Mouse (Mus musculus) hindbrain, embryonic 11.5 days (tissue): ENCODE measurements around the gene Ankrd65. TPM values are rescaled to one million over a fixed set of nuclear protein-coding genes. Genes with fewer than 3 reads are reported as not detected.
A peak's percentile ranks its signal among the peaks of the same experiment; 100 is the strongest.

Experiments used
- ATAC-seq: fragments of 200-750 bp; cut with Nextera tagmentation; 2 replicates; pipeline ENCODE4 v1.8.0; 2017; ENCODE audit warnings: mild to moderate bottlenecking, moderate TSS enrichment, moderate library complexity; ENCODE audit not compliant: low FRiP score
- DNase-seq: peaks from one replicate; pipeline ENCODE4 v3.0.0-alpha.2; 2015; ENCODE audit warnings: low spot score
- H3K27ac ChIP-seq: fragments of 300-500 bp; sonication (generic); 2 replicates; pipeline ENCODE4 v1.5.1; 2014; ENCODE audit warnings: mild to moderate bottlenecking, low read depth, low read length
- H3K27me3 ChIP-seq: fragments of 300-500 bp; sonication (generic); 2 replicates; pipeline ENCODE4 v1.6.1; 2014; ENCODE audit warnings: mild to moderate bottlenecking, low read length, moderate library complexity, mixed read lengths; ENCODE audit not compliant: control insufficient read depth, insufficient read depth
- H3K36me3 ChIP-seq: fragments of 300-500 bp; sonication (generic); 2 replicates; pipeline ENCODE4 v1.6.1; 2014; ENCODE audit warnings: mild to moderate bottlenecking, low read length, moderate library complexity, mixed read lengths; ENCODE audit not compliant: control insufficient read depth, insufficient read depth
- H3K4me1 ChIP-seq: fragments of 300-500 bp; sonication (generic); replicated peaks from 2 replicates; pipeline ENCODE4 v1.6.1; 2014; ENCODE audit warnings: low read length, mixed read lengths; ENCODE audit not compliant: control insufficient read depth, insufficient read depth
- H3K4me2 ChIP-seq: fragments of 300-500 bp; sonication (generic); replicated peaks from 2 replicates; pipeline ENCODE4 v1.6.1; 2014; ENCODE audit warnings: mild to moderate bottlenecking, low read depth, low read length
- H3K4me3 ChIP-seq: fragments of 300-500 bp; sonication (generic); 2 replicates; pipeline ENCODE4 v1.5.1; 2014; ENCODE audit warnings: low read depth, low read length
- H3K9ac ChIP-seq: fragments of 300-500 bp; sonication (generic); 2 replicates; pipeline ENCODE4 v1.6.1; 2014; ENCODE audit warnings: low read depth, low read length
- H3K9me3 ChIP-seq: fragments of 300-500 bp; sonication (generic); 2 replicates; pipeline ENCODE4 v1.6.1; 2016; ENCODE audit warnings: low read length; ENCODE audit not compliant: control insufficient read depth
- WGBS: fragments of 180-500 bp; shearing (Covaris S2); extraction: QIAGEN DNeasy Blood & Tissue Kit; methylation state at CpG from one replicate; pipeline ENCODE4 v1.1.7; 2014; 5-methylcytosine and 5-hydroxymethylcytosine counted together
- polyA plus RNA-seq: library from polyadenylated mRNA; unstranded; fragments of >200 nt; fragmentation: Nextera tagmentation; extraction: Ambion mirVana; gene quantifications from 2 replicates; pipeline ENCODE4 v1.2.1, GENCODE M21; 2014

The Ankrd65 gene
- polyA plus RNA-seq, 1 experiment from 2014 or later, result not detected

- H3K4me1 ChIP-seq, result peaks cover 4% of the 10 kb centered on the region; the same call in 1 of the 2 replicates
- no peaks in the 10 kb centered on the region; the same call in 1 of the 2 replicates for H3K36me3 ChIP-seq
- no peak overlapping the region for H3K4me3 ChIP-seq
- no peaks in the 10 kb centered on the region for H3K9me3 ChIP-seq
- ATAC-seq (peak; percentile 48; the same call in 1 of the 2 replicates), DNase-seq (peak; percentile 79)
- H3K27me3 ChIP-seq, result no peaks in the 10 kb centered on the region
- WGBS, result 45% methylated on average over 2 of the region's 2 CpGs
- H3K27ac ChIP-seq, result 0 out of 2 replicates have a peak overlapping the region, but pooled peaks have one; percentile 17
- H3K4me2 ChIP-seq, result no peak overlapping the region
- no peak overlapping the region for H3K9ac ChIP-seq
Measured at GRCm38 (mm10) chr4:155833836-155834235, 43.6 kb downstream of the Ankrd65 start.

- H3K27ac ChIP-seq, result no peak overlapping the region
- no peaks in the 10 kb centered on the region; the same call in 1 of the 2 replicates for H3K36me3 ChIP-seq
- WGBS, result 82% methylated on average over 11 of the region's 11 CpGs
- H3K9ac ChIP-seq, result no peak overlapping the region
- ATAC-seq (no peak), DNase-seq (no peak)
- H3K4me1 ChIP-seq, result peaks cover 14% of the 10 kb centered on the region
- no peak overlapping the region for H3K4me2 ChIP-seq
- H3K4me3 ChIP-seq, result no peak overlapping the region
- H3K9me3 ChIP-seq, result no peaks in the 10 kb centered on the region
- 0 out of 2 replicates have a peak, but pooled peaks cover 3% of the 10 kb centered on the region for H3K27me3 ChIP-seq
Measured at GRCm38 (mm10) chr4:155837404-155838010, 47.3 kb downstream of the Ankrd65 start.

- 59% methylated on average over 8 of the region's 8 CpGs for WGBS
- Histone ChIP-seq H3K9ac (no peak overlapping the region), H3K4me3 (no peak overlapping the region), H3K27ac (no peak overlapping the region), H3K4me2 (no peak overlapping the region), H3K27me3 (0 out of 2 replicates have a peak, but pooled peaks cover 3% of the 10 kb centered on the region), H3K4me1 (peaks cover 14% of the 10 kb centered on the region), H3K9me3 (no peaks in the 10 kb centered on the region), H3K36me3 (no peaks in the 10 kb centered on the region)
- DNase-seq (no peak), ATAC-seq (no peak)
Measured at GRCm38 (mm10) chr4:155838187-155839153, 48.2 kb downstream of the Ankrd65 start.

GRCm38 (mm10) chr4:155839483-155839910 lies 49.3 kb downstream of the Ankrd65 start, which contains the start of gene Mxra8:
Mxra8 (plus strand) TSS chr4:155839680.
- DNase-seq, result peak; percentile 79
- H3K36me3 ChIP-seq, result no peaks in the 10 kb centered on the region
- H3K9me3 ChIP-seq, result no peaks in the 10 kb centered on the region
- H3K27ac ChIP-seq, result peak within 1 kb of the TSS; percentile 36; the same call in 1 of the 2 replicates
- 0 out of 2 replicates have a peak, but pooled peaks cover 3% of the 10 kb centered on the region for H3K27me3 ChIP-seq
- ATAC-seq, result peak; percentile 83
- H3K9ac ChIP-seq, result peak within 1 kb of the TSS; percentile 53
- H3K4me2 ChIP-seq, result peak within 1 kb of the TSS; percentile 62
- H3K4me3 ChIP-seq, result peak within 1 kb of the TSS; percentile 21
- 3% methylated on average over 16 of the region's 16 CpGs for WGBS
- peaks cover 14% of the 10 kb centered on the region for H3K4me1 ChIP-seq

GRCm38 (mm10) chr4:155840076-155841002 lies 50.1 kb downstream of the Ankrd65 start:
- ATAC-seq (peak; percentile 26; the same call in 1 of the 2 replicates), DNase-seq (peak; percentile 18)
- no peaks in the 10 kb centered on the region for H3K9me3 ChIP-seq
- H3K27me3 ChIP-seq, result 0 out of 2 replicates have a peak, but pooled peaks cover 3% of the 10 kb centered on the region
- H3K27ac ChIP-seq, result peak overlapping the region; percentile 36; the same call in 1 of the 2 replicates
- peak overlapping the region; percentile 62 for H3K4me2 ChIP-seq
- H3K4me3 ChIP-seq, result peak overlapping the region; percentile 21
- 8% methylated on average over 8 of the region's 8 CpGs for WGBS
- peaks cover 14% of the 10 kb centered on the region for H3K4me1 ChIP-seq
- H3K9ac ChIP-seq, result peak overlapping the region; percentile 53
- H3K36me3 ChIP-seq, result no peaks in the 10 kb centered on the region

- H3K9me3 ChIP-seq, result no peaks in the 10 kb centered on the region
- no peaks in the 10 kb centered on the region for H3K36me3 ChIP-seq
- peak; percentile 51 for ATAC-seq
- H3K27ac ChIP-seq, result no peak overlapping the region
- H3K4me1 ChIP-seq, result peaks cover 14% of the 10 kb centered on the region
- WGBS, result under 1% methylated on average over 32 of the region's 32 CpGs
- H3K4me2 ChIP-seq, result peak overlapping the region; percentile 62
- 0 out of 2 replicates have a peak, but pooled peaks cover 3% of the 10 kb centered on the region for H3K27me3 ChIP-seq
- peak overlapping the region; percentile 21 for H3K4me3 ChIP-seq
- peak overlapping the region; percentile 21; the same call in 1 of the 2 replicates for H3K9ac ChIP-seq
- DNase-seq, result peak; percentile 65
Measured at GRCm38 (mm10) chr4:155841003-155841454, 50.8 kb downstream of the Ankrd65 start.

- 36% methylated on average over 38 of the region's 38 CpGs for WGBS
- H3K27ac ChIP-seq, result no peak overlapping the region
- 0 out of 2 replicates have a peak overlapping the region, but pooled peaks have one; percentile 10 for H3K4me3 ChIP-seq
- H3K36me3 ChIP-seq, result no peaks in the 10 kb centered on the region
- no peak for DNase-seq
- peaks cover 14% of the 10 kb centered on the region for H3K4me1 ChIP-seq
- 0 out of 2 replicates have a peak overlapping the region, but pooled peaks have one; percentile 15 for H3K9ac ChIP-seq
- H3K27me3 ChIP-seq, result 0 out of 2 replicates have a peak, but pooled peaks cover 3% of the 10 kb centered on the region
- H3K4me2 ChIP-seq, result peak overlapping the region; percentile 62
- H3K9me3 ChIP-seq, result no peaks in the 10 kb centered on the region
- ATAC-seq, result no peak; the same call in 1 of the 2 replicates
Measured at GRCm38 (mm10) chr4:155841651-155842270, 51.5 kb downstream of the Ankrd65 start.
